Mouse (Mus musculus) forebrain, embryonic 15.5 days (tissue): ENCODE measurements at regions not wholly inside any gene's neighbourhood (a gene's known extent, or its start where the extent isn't known, plus 50 kb on each side); places are given as distances from the start of the nearest gene placed in this dataset.

ENCODE experiments used
- ATAC-seq: fragments of 200-750 bp; cut with Nextera tagmentation; replicated peaks from 2 replicates; pipeline ENCODE4 v1.8.0; 2017; ENCODE audit warnings: mild to moderate bottlenecking, moderate TSS enrichment, moderate library complexity
- H3K27ac ChIP-seq: fragments of 300-500 bp; sonication (generic); replicated peaks from 2 replicates; pipeline ENCODE4 v1.5.1; 2015; ENCODE audit warnings: mild to moderate bottlenecking, inconsistent platforms
- H3K27me3 ChIP-seq: fragments of 300-500 bp; sonication (generic); 2 replicates; pipeline ENCODE4 v1.6.1; 2015; ENCODE audit warnings: inconsistent platforms
- H3K36me3 ChIP-seq: fragments of 300-500 bp; sonication (generic); 2 replicates; pipeline ENCODE4 v1.6.1; 2015; ENCODE audit warnings: mild to moderate bottlenecking, inconsistent platforms
- H3K4me1 ChIP-seq: fragments of 300-500 bp; sonication (generic); 2 replicates; pipeline ENCODE4 v1.6.1; 2015; ENCODE audit warnings: inconsistent platforms
- H3K4me2 ChIP-seq: fragments of 300-500 bp; sonication (generic); replicated peaks from 2 replicates; pipeline ENCODE4 v1.6.1; 2015; ENCODE audit warnings: mild to moderate bottlenecking, inconsistent platforms
- H3K4me3 ChIP-seq: fragments of 300-500 bp; sonication (generic); 2 replicates; pipeline ENCODE4 v1.5.1; 2015; ENCODE audit warnings: mild to moderate bottlenecking, inconsistent platforms
- H3K9ac ChIP-seq: fragments of 300-500 bp; sonication (generic); replicated peaks from 2 replicates; pipeline ENCODE4 v1.6.1; 2015; ENCODE audit warnings: mild to moderate bottlenecking, inconsistent platforms
- H3K9me3 ChIP-seq: fragments of 300-500 bp; sonication (generic); 2 replicates; pipeline ENCODE4 v1.6.1; 2016; ENCODE audit warnings: inconsistent platforms
- WGBS: fragments of 180-500 bp; shearing (Covaris S2); methylation state at CpG from one replicate; pipeline ENCODE4 v1.1.7; 2015; ENCODE audit warnings: mixed read lengths; 5-methylcytosine and 5-hydroxymethylcytosine counted together

DNA sequence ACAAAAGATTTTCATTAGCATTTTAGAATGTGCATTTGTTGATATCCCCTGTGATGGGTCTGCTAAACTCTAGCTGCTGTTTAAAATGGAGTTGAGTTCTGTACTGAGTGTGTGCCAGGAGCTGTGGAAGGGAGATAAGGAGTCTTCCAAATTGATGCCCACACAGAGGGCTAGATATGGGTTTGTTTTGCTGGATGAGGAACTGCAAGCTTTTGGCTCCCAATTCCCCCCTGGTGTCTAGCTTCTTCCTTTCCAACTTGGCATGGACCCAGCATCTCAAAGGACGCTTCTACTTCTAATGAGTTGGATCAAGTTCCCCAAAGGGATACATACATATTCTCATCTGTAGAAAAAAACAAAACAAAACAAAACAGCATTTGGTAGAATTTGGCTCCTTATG is 577.0 kb upstream of the Large1 start:
- Histone ChIP-seq H3K36me3 (no peaks in the 10 kb centered on the region), H3K4me3 (no peak overlapping the region), H3K27ac (no peak overlapping the region), H3K9me3 (no peaks in the 10 kb centered on the region), H3K4me1 (no peaks in the 10 kb centered on the region), H3K9ac (no peak overlapping the region), H3K4me2 (no peak overlapping the region), H3K27me3 (no peaks in the 10 kb centered on the region)
- 49% methylated on average over 1 of the region's 1 CpGs for WGBS
- peak; percentile 74 for ATAC-seq

DNA sequence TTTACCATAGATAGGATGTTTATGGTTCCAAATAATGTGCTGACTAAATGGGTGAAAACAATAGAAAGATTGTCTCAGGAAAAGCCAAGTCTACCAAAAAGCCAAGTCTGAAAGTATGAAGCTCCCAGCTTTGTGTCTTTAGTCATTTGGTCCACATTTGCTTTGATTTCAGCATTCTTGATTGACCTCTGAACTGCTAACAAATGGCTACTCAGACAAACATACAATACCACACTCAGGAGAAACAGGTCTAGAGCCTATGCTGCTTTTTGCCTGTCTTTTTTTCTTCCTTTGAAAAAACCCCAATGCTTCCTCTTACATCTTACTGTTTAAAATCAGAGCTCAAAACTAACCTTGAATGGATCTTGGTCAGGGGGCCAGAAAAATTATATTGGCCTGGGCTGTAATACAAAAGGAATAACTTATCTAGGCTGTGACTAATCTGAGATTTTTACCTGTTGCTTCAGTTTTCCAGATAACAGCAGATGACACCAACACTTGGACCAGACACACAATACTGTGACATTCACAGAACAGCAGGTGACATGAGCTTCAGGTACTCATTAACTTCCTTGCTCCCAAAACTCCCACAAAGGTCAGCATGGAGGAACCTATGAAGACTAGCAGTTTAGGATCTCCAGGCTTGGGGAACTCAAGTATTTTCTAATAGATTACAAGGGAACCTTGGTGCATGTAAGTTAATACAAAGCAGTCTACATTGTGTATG is 572.3 kb upstream of the Large1 start:
- Histone ChIP-seq H3K4me2 (no peak overlapping the region), H3K36me3 (no peaks in the 10 kb centered on the region), H3K27ac (no peak overlapping the region), H3K27me3 (no peaks in the 10 kb centered on the region), H3K9ac (no peak overlapping the region), H3K4me3 (no peak overlapping the region), H3K9me3 (no peaks in the 10 kb centered on the region), H3K4me1 (no peaks in the 10 kb centered on the region)
- ATAC-seq, result no peak

DNA sequence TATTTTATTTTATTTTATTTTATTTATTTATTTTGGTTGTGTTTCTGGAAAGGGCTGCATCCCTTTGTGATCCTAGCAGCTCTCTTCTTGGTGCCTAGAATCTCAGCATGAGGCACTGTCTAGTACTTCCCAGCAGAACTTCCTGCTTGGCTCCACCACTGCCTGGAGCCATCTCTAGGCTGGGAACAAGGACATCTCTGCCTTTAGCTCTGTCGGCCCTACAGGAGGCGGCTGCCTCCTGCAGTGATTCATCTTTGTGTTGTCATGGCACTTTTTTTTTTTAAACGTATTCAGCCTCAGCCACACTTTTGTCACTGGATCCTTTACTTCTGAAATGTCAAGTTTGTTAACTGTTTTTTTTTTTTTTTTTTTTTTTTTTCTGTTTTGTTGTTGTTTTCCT is 569.8 kb upstream of the Large1 start:
- H3K36me3 ChIP-seq, result no peaks in the 10 kb centered on the region
- H3K4me1 ChIP-seq, result no peaks in the 10 kb centered on the region
- H3K4me3 ChIP-seq, result no peak overlapping the region
- H3K27ac ChIP-seq, result no peak overlapping the region
- no peak for ATAC-seq
- H3K27me3 ChIP-seq, result no peaks in the 10 kb centered on the region
- H3K9ac ChIP-seq, result no peak overlapping the region
- H3K4me2 ChIP-seq, result no peak overlapping the region
- WGBS, result 43% methylated on average over 3 of the region's 3 CpGs
- H3K9me3 ChIP-seq, result no peaks in the 10 kb centered on the region

DNA sequence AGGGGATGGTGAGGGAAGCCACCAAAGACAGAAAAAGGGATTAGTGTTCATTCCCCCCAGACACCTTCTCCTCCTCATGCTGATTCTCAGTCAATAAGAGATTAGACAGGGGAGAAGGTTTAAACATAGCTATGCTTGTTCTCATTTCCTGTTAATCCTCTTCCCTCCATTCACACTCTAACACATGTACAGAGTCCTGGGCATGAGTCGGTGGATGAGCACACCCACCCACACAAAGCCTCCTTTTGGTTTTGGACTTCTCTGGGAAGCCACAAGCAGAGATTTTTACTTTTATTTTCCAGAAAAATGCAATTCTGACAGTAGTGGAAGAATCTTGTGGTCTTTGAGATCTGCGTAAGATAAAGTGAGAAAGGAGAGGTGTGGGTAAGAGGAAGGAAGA is 567.8 kb upstream of the Large1 start:
- H3K4me2 ChIP-seq, result no peak overlapping the region
- no peaks in the 10 kb centered on the region for H3K4me1 ChIP-seq
- 73% methylated on average over 2 of the region's 2 CpGs for WGBS
- ATAC-seq, result no peak
- H3K9me3 ChIP-seq, result no peaks in the 10 kb centered on the region
- no peak overlapping the region for H3K4me3 ChIP-seq
- no peak overlapping the region for H3K27ac ChIP-seq
- no peaks in the 10 kb centered on the region for H3K27me3 ChIP-seq
- H3K9ac ChIP-seq, result no peak overlapping the region
- no peaks in the 10 kb centered on the region for H3K36me3 ChIP-seq

DNA sequence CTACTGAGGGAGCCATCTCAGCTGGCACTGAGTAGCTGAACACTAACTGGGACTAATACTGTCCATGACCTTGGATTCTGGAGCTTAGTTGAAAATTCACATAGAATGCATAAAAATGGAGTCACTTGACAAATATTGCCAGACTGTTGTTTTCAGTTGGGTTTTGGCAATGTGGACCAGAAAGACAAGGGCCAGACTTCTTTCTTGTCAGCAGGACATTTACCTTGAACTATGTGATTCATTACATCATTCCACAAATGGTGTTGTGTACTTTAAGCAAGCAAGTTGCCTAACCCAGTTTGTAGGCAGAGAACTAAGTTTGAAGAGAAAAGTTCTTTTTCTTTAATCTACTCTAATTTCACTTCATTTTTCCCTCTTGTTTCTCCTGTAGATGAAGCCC is 567.2 kb upstream of the Large1 start:
- ATAC-seq, result no peak
- Histone ChIP-seq H3K9me3 (no peaks in the 10 kb centered on the region), H3K4me3 (no peak overlapping the region), H3K4me2 (no peak overlapping the region), H3K4me1 (no peaks in the 10 kb centered on the region), H3K27me3 (no peaks in the 10 kb centered on the region), H3K27ac (no peak overlapping the region), H3K9ac (no peak overlapping the region), H3K36me3 (no peaks in the 10 kb centered on the region)

DNA sequence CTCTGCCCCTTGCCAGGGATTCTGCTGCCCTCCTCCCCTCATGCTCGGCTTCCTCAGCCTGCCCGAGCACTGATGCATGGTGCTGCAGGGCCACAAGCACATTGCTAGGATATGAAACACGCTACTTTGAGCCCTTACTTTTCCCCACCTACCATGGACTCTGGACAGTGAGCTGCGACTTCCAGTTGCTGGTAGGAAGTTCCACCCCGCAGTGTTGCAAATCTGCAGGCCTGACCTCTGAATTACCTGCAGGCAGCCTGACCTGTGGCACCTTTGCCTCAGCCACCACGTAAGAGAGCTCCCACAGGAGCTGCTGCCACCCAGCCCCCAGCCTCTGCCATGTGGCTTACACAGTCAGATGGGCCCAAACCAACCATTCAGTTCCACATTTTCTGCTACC is 551.7 kb upstream of the Large1 start:
- no peak overlapping the region for H3K4me2 ChIP-seq
- no peak overlapping the region for H3K4me3 ChIP-seq
- 83% methylated on average over 6 of the region's 6 CpGs for WGBS
- H3K9me3 ChIP-seq, result no peaks in the 10 kb centered on the region
- H3K9ac ChIP-seq, result no peak overlapping the region
- no peaks in the 10 kb centered on the region for H3K36me3 ChIP-seq
- no peaks in the 10 kb centered on the region for H3K4me1 ChIP-seq
- H3K27ac ChIP-seq, result no peak overlapping the region
- no peak for ATAC-seq
- no peaks in the 10 kb centered on the region for H3K27me3 ChIP-seq

DNA sequence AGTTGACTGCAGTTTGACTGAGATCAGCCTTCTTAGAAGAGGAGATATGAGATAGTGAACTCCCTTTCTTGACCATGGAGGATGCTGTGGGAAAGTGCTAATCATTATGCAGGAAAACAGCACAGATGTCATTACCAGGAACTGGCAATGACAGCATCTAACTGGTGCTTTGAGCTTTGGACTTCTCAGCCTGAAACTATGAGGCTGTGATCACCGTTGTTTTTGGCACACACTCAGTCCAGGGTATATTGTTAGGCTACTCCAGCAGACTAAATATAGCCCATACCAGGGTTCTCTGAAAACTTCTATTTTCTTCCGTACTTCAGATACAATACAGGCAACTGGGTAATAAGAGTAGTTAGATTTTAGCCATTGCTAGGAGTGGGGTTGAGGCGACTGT is 550.5 kb upstream of the Large1 start:
- no peaks in the 10 kb centered on the region for H3K27me3 ChIP-seq
- no peak overlapping the region for H3K27ac ChIP-seq
- H3K36me3 ChIP-seq, result no peaks in the 10 kb centered on the region
- H3K9me3 ChIP-seq, result no peaks in the 10 kb centered on the region
- H3K9ac ChIP-seq, result no peak overlapping the region
- no peak overlapping the region for H3K4me2 ChIP-seq
- H3K4me3 ChIP-seq, result no peak overlapping the region
- ATAC-seq, result no peak
- WGBS, result 77% methylated on average over 3 of the region's 3 CpGs
- H3K4me1 ChIP-seq, result no peaks in the 10 kb centered on the region

DNA sequence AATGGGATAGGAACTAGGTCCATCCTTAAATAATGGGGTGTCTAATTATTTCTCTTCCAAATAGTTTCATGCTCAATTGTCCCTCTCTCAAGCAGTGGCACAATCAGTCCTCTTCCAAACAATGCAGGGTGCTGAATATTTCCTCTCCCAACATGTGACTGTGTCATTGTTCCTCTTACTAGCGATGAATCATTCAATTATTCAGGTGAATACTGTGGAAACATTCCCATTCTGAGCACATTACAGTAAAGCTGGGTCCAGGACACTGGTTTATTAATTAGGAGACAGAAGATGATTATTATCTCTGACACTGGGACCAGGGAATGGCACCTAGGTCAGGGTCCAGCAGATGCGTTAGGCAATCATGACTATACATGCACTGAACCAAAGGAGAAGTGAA is 532.6 kb upstream of the Large1 start:
- no peak overlapping the region for H3K4me3 ChIP-seq
- no peaks in the 10 kb centered on the region for H3K4me1 ChIP-seq
- no peak overlapping the region for H3K4me2 ChIP-seq
- no peak for ATAC-seq
- no peaks in the 10 kb centered on the region for H3K27me3 ChIP-seq
- H3K9ac ChIP-seq, result no peak overlapping the region
- no peak overlapping the region for H3K27ac ChIP-seq
- WGBS, result 88% methylated on average over 2 of the region's 2 CpGs
- no peaks in the 10 kb centered on the region for H3K36me3 ChIP-seq
- no peaks in the 10 kb centered on the region for H3K9me3 ChIP-seq

DNA sequence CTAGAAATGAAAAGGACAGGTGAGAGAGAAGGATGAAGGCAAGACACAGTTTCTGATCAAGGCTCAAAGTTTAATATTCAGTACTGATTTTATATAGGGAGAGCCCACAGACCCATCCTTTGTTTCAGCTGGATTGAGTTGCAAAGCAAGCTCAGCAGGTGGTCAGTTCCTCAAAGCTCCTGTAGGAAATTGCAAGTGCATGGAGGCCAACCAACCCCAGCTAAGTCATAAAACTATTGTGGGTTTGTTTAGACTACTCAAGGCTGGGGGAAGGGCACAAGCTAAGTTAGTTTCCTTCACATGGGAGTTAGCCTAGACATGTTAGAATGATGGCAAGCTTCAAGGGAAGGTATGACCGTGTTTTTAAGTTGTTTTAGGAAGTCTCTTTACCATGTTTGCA is 528.3 kb upstream of the Large1 start:
- 90% methylated on average over 1 of the region's 1 CpGs for WGBS
- no peaks in the 10 kb centered on the region for H3K9me3 ChIP-seq
- H3K9ac ChIP-seq, result no peak overlapping the region
- H3K4me3 ChIP-seq, result no peak overlapping the region
- H3K27ac ChIP-seq, result no peak overlapping the region
- H3K4me1 ChIP-seq, result no peaks in the 10 kb centered on the region
- no peak overlapping the region for H3K4me2 ChIP-seq
- H3K27me3 ChIP-seq, result no peaks in the 10 kb centered on the region
- H3K36me3 ChIP-seq, result no peaks in the 10 kb centered on the region
- no peak for ATAC-seq
